Mouse (Mus musculus) left cerebral cortex, postnatal 14 days (tissue): ENCODE results near the gene Glt8d1. TPM values are rescaled to one million over a fixed set of nuclear protein-coding genes. Genes with fewer than 3 reads are reported as not detected.

Experiments used
- DNase-seq, 2 experiments: peaks; one replicate each; pipeline ENCODE4 v3.0.0; 2021 to 2022; ENCODE audit warnings: low spot score in 2 of 2, mixed read lengths in 1 of 2
- intact Hi-C: fragments of 180-260 bp; cut with DNase I; formaldehyde crosslinking; loops from one replicate; pipeline ENCODE4 v1.15.1; 2025
- total RNA-seq, 2 experiments: library from RNA; stranded (reverse); gene quantifications; 2 replicates each; pipeline ENCODE4 v1.2.3; 2021

Glt8d1 gene
- total RNA-seq, 2 experiments from 2014 or later: 27.2 to 30.7 TPM

DNA sequence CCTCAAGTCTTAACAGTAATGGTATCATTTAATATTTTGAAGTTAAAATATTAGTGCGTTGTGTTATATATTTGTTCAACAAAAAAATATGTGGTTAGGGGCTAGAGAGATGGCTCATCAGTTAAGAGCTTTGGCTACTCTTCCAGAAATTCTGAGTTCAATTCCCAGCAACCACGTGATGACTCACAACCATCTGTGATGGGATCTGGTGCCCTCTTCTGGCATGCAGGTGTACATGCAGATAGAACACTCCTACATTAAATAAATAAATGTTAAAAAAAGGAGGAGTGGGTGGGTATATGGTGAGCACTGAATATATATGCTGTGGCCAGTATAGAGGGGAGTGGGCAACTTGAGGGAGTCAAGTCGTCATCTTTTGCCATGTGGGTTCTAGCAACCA, 24.6 kb downstream of the Glt8d1 start:
- intact Hi-C loops: loop anchor here (10.0 kb wide), 1 partner anchor 159 kb away; no protein-coding TSS in a partner anchor
- DNase-seq: no peak

DNA sequence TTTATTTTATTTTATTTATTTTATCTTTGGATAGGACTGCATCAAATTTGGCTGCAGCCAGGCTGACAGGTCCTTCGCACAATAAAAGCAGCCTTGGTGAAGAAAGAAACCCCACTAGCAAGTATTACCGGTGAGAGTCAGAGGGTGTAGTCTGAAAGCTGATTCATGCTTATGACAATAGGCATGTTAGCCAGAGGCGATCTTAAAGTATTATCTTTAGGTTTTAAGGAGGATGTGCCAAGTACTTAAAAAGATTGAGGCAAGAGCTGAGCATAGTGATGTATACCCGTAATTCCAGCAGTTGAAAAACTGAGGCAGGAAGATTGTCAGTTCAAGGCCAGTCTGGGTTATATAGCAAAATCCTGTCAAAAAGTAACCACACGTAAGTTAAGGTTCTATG, 44.1 kb downstream of the Glt8d1 start:
- no peak for DNase-seq
- intact Hi-C loops: no loop called here

GRCm38 (mm10) chr14:31045817-31046216, 44.6 kb downstream of the Glt8d1 start:
- intact Hi-C loops: no loop called here
- no peak for DNase-seq

Other genes with a start within 250 kb of the Glt8d1 start
- 10 to 100 TPM; 21.0 to 22.1 TPM for gene Tmem110, start 175.8 kb upstream of the Glt8d1 start, total RNA-seq
- 1 to 10 TPM; 3.9 to 5.1 TPM for gene Mustn1, start 122.2 kb upstream of the Glt8d1 start, total RNA-seq
- gene Itih4, start 114.9 kb upstream of the Glt8d1 start, total RNA-seq: not detected
- 10 to 100 TPM in 1 of 2 experiments, 1 to 10 TPM in 1; 8.1 to 12.0 TPM for gene Itih3, start 77.6 kb upstream of the Glt8d1 start, total RNA-seq
- not detected for gene Itih1, start 58.1 kb upstream of the Glt8d1 start, total RNA-seq
- 10 to 100 TPM; 14.0 to 14.1 TPM for gene Nek4, start 50.0 kb upstream of the Glt8d1 start, total RNA-seq
- 100 to 1,000 TPM; 171 to 175 TPM for gene Spcs1, start 272 bp downstream of the Glt8d1 start, total RNA-seq
- 10 to 100 TPM; 50.7 to 53.6 TPM for gene Pbrm1, start 17.7 kb downstream of the Glt8d1 start, total RNA-seq
- 10 to 100 TPM; 44.4 to 45.4 TPM for gene Gnl3, start 17.8 kb downstream of the Glt8d1 start, total RNA-seq
- gene Smim4, start 127.6 kb downstream of the Glt8d1 start, total RNA-seq: 10 to 100 TPM; 27.3 to 28.2 TPM
- gene Nt5dc2, start 129.7 kb downstream of the Glt8d1 start, total RNA-seq: 1 to 10 TPM; 5.7 to 6.4 TPM
- 10 to 100 TPM; 26.8 to 31.4 TPM for gene Stab1, start 167.2 kb downstream of the Glt8d1 start, total RNA-seq
- gene Tnnc1, start 206.9 kb downstream of the Glt8d1 start, total RNA-seq: 10 to 100 TPM; 25.5 to 36.3 TPM
- 100 to 1,000 TPM; 393 to 408 TPM for gene Nisch, start 215.5 kb downstream of the Glt8d1 start, total RNA-seq
- gene Sema3g, start 216.5 kb downstream of the Glt8d1 start, total RNA-seq: 1 to 10 TPM; 4.8 to 5.8 TPM
- gene Phf7, start 249.9 kb downstream of the Glt8d1 start, total RNA-seq: 1 to 10 TPM; 3.5 to 4.2 TPM